Mouse (Mus musculus): ENCODE results near the gene Fam216a.
A peak's percentile ranks its signal among the peaks of the same experiment; 100 is the strongest.

GRCm38 (mm10) chr5:122393887-122394286, 21.7 kb upstream of the Fam216a start:
- peak; percentile 77 for TF ChIP-seq CTCF (IDR thresholded peaks at IDR 0.05; ENCODE audit: borderline replicate concordance, insufficient read depth, low read depth, low read length)
- TF ChIP-seq POLR2A (IDR thresholded peaks at IDR 0.05; ENCODE audit: borderline replicate concordance, insufficient read depth, low read length): no peak
